Mouse (Mus musculus): ENCODE measurements at regions not wholly inside any gene's neighbourhood (a gene's known extent, or its start where the extent isn't known, plus 50 kb on each side); places are given as distances from the start of the nearest gene placed in this dataset.

- 68% methylated on average over 5 of the region's 5 CpGs for WGBS
- peak overlapping the region; percentile 81 for H3K27ac ChIP-seq (ENCODE audit: low read length)
- ATAC-seq (ENCODE audit: insufficient read depth, low FRiP score), result no peak
Measured at GRCm38 (mm10) chr3:56438900-56439299, 255.4 kb upstream of the Nbea start.

DNA sequence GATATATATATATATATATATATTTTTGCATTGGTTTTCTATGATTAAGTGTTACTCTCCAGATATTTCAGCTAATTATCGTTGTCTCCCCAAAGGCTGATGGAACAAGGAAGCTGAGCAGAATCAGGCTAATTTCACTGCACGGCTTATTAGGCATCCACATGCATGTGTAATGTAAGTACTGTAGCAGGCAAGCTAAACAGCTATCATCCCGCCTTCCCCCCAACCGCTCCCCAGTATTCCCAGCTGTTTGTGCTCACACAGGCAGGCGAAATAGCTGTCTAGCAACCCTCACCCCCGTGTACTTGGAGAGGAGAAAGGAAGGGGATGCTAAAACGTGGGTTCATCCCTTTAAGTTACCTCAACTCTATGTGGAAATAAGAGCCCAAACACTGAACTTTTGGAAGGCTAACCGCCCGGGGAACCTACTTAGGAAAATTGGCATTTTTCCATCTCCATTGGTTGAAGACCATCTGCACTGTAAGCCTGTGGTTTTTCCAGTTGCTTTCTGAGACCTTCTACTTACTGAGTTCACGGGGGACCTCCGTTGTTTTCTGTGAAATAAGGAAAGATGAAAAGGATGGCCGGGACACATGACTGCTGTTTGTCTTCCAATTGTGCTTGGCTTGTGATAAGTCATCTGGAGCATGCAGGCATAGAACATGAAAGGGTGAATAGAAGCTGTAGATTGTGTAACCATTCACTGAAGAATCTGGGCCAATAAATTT lies 254.7 kb upstream of the Nbea start:
- peak; percentile 74; the same call in 1 of the 2 replicates for ATAC-seq (ENCODE audit: insufficient read depth, low FRiP score)
- Histone ChIP-seq H3K36me3 (ENCODE audit: control insufficient read depth, insufficient read depth, low read length) (no peaks in the 10 kb centered on the region), H3K4me2 (ENCODE audit: low read depth, low read length) (0 out of 2 replicates have a peak overlapping the region, but pooled peaks have one; percentile 4), H3K4me3 (replicated peaks; ENCODE audit: low read length) (no peak overlapping the region), H3K27me3 (ENCODE audit: control insufficient read depth, insufficient read depth, low read length) (no peaks in the 10 kb centered on the region), H3K27ac (ENCODE audit: low read length) (peak overlapping the region; percentile 81), H3K9me3 (replicated peaks; ENCODE audit: control insufficient read depth, low read length) (no peaks in the 10 kb centered on the region), H3K4me1 (ENCODE audit: control insufficient read depth, insufficient read depth, low read length) (0 out of 2 replicates have a peak, but pooled peaks cover 2% of the 10 kb centered on the region), H3K9ac (ENCODE audit: low read length) (no peak overlapping the region)
- WGBS, result 39% methylated on average over 12 of the region's 12 CpGs

More at GRCm38 (mm10) chr3:56438900-56439299, 255.4 kb upstream of the Nbea start:
- H3K4me3 ChIP-seq (replicated peaks; ENCODE audit: low read length), result no peak overlapping the region
- H3K36me3 ChIP-seq (ENCODE audit: control insufficient read depth, insufficient read depth, low read length), result no peaks in the 10 kb centered on the region
- no peak overlapping the region for H3K9ac ChIP-seq (ENCODE audit: low read length)
- no peak overlapping the region for H3K4me2 ChIP-seq (ENCODE audit: low read depth, low read length)
- no peaks in the 10 kb centered on the region for H3K9me3 ChIP-seq (replicated peaks; ENCODE audit: control insufficient read depth, low read length)
- no peaks in the 10 kb centered on the region for H3K27me3 ChIP-seq (ENCODE audit: control insufficient read depth, insufficient read depth, low read length)
- 0 out of 2 replicates have a peak, but pooled peaks cover 2% of the 10 kb centered on the region for H3K4me1 ChIP-seq (ENCODE audit: control insufficient read depth, insufficient read depth, low read length)

DNA sequence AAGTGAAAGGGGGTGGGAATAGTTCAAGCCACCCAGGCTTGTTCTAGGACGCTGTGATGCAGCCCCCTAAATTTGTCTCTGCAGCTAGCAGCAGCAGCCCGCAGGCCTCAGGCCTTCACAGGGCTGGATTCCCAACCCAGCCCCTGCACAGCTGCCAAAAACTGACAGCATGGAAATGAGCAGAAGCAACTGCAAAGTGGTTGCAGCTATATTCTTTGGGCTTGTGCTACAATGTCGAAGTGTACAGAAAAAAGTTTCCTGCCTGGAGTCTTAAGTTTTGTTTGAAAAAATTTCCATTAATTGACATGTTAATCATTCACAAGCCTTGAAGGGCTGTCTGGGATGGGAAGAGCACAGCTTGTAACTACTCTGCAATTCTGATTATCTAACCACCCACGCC lies 253.6 kb upstream of the Nbea start:
- H3K36me3 ChIP-seq (ENCODE audit: control insufficient read depth, insufficient read depth, low read length), result no peaks in the 10 kb centered on the region
- H3K4me3 ChIP-seq (replicated peaks; ENCODE audit: low read length), result no peak overlapping the region
- no peak overlapping the region for H3K9ac ChIP-seq (ENCODE audit: low read length)
- H3K27ac ChIP-seq (ENCODE audit: low read length), result peak overlapping the region; percentile 70
- 0 out of 2 replicates have a peak, but pooled peaks cover 2% of the 10 kb centered on the region for H3K4me1 ChIP-seq (ENCODE audit: control insufficient read depth, insufficient read depth, low read length)
- WGBS, result 26% methylated on average over 4 of the region's 4 CpGs
- ATAC-seq (ENCODE audit: insufficient read depth, low FRiP score), result peak; percentile 80
- no peaks in the 10 kb centered on the region for H3K27me3 ChIP-seq (ENCODE audit: control insufficient read depth, insufficient read depth, low read length)
- no peak overlapping the region for H3K4me2 ChIP-seq (ENCODE audit: low read depth, low read length)
- no peaks in the 10 kb centered on the region for H3K9me3 ChIP-seq (replicated peaks; ENCODE audit: control insufficient read depth, low read length)

GRCm38 (mm10) chr3:56433495-56433894 lies 250.0 kb upstream of the Nbea start:
- no peak overlapping the region for H3K4me3 ChIP-seq (replicated peaks; ENCODE audit: low read length)
- 46% methylated on average over 1 of the region's 1 CpGs for WGBS
- no peak for ATAC-seq (ENCODE audit: insufficient read depth, low FRiP score)
- no peak overlapping the region for H3K4me2 ChIP-seq (ENCODE audit: low read depth, low read length)
- no peaks in the 10 kb centered on the region for H3K9me3 ChIP-seq (replicated peaks; ENCODE audit: control insufficient read depth, low read length)
- 0 out of 2 replicates have a peak, but pooled peaks cover 2% of the 10 kb centered on the region for H3K4me1 ChIP-seq (ENCODE audit: control insufficient read depth, insufficient read depth, low read length)
- H3K9ac ChIP-seq (ENCODE audit: low read length), result no peak overlapping the region
- no peak overlapping the region for H3K27ac ChIP-seq (ENCODE audit: low read length)
- H3K36me3 ChIP-seq (ENCODE audit: control insufficient read depth, insufficient read depth, low read length), result no peaks in the 10 kb centered on the region
- no peaks in the 10 kb centered on the region for H3K27me3 ChIP-seq (ENCODE audit: control insufficient read depth, insufficient read depth, low read length)

- H3K4me1 ChIP-seq (ENCODE audit: control insufficient read depth, insufficient read depth, low read length), result no peaks in the 10 kb centered on the region
- H3K4me2 ChIP-seq (ENCODE audit: low read depth, low read length), result no peak overlapping the region
- H3K9ac ChIP-seq (ENCODE audit: low read length), result no peak overlapping the region
- H3K9me3 ChIP-seq (replicated peaks; ENCODE audit: control insufficient read depth, low read length), result no peaks in the 10 kb centered on the region
- H3K4me3 ChIP-seq (replicated peaks; ENCODE audit: low read length), result no peak overlapping the region
- ATAC-seq (ENCODE audit: insufficient read depth, low FRiP score), result no peak; the same call in 1 of the 2 replicates
- 37% methylated on average over 1 of the region's 1 CpGs for WGBS
- H3K36me3 ChIP-seq (ENCODE audit: control insufficient read depth, insufficient read depth, low read length), result no peaks in the 10 kb centered on the region
- no peak overlapping the region for H3K27ac ChIP-seq (ENCODE audit: low read length)
- H3K27me3 ChIP-seq (ENCODE audit: control insufficient read depth, insufficient read depth, low read length), result no peaks in the 10 kb centered on the region
Measured at GRCm38 (mm10) chr3:56427201-56427600, 243.7 kb upstream of the Nbea start.

GRCm38 (mm10) chr3:56397851-56398496 lies 214.5 kb upstream of the Nbea start:
- H3K27ac ChIP-seq (ENCODE audit: low read length), result no peak overlapping the region
- no peaks in the 10 kb centered on the region for H3K27me3 ChIP-seq (ENCODE audit: control insufficient read depth, insufficient read depth, low read length)
- WGBS, result 78% methylated on average over 4 of the region's 4 CpGs
- H3K4me2 ChIP-seq (ENCODE audit: low read depth, low read length), result no peak overlapping the region
- H3K36me3 ChIP-seq (ENCODE audit: control insufficient read depth, insufficient read depth, low read length), result no peaks in the 10 kb centered on the region
- no peak overlapping the region for H3K9ac ChIP-seq (ENCODE audit: low read length)
- no peaks in the 10 kb centered on the region for H3K9me3 ChIP-seq (replicated peaks; ENCODE audit: control insufficient read depth, low read length)
- H3K4me3 ChIP-seq (replicated peaks; ENCODE audit: low read length), result no peak overlapping the region
- H3K4me1 ChIP-seq (ENCODE audit: control insufficient read depth, insufficient read depth, low read length), result no peaks in the 10 kb centered on the region
- ATAC-seq (ENCODE audit: insufficient read depth, low FRiP score), result no peak

GRCm38 (mm10) chr3:56393134-56393533 lies 209.6 kb upstream of the Nbea start:
- Histone ChIP-seq H3K4me2 (ENCODE audit: low read depth, low read length) (no peak overlapping the region), H3K36me3 (ENCODE audit: control insufficient read depth, insufficient read depth, low read length) (no peaks in the 10 kb centered on the region), H3K4me1 (ENCODE audit: control insufficient read depth, insufficient read depth, low read length) (no peaks in the 10 kb centered on the region), H3K9ac (ENCODE audit: low read length) (no peak overlapping the region), H3K27ac (ENCODE audit: low read length) (no peak overlapping the region), H3K9me3 (replicated peaks; ENCODE audit: control insufficient read depth, low read length) (no peaks in the 10 kb centered on the region), H3K4me3 (replicated peaks; ENCODE audit: low read length) (no peak overlapping the region), H3K27me3 (ENCODE audit: control insufficient read depth, insufficient read depth, low read length) (no peaks in the 10 kb centered on the region)
- no peak for ATAC-seq (ENCODE audit: insufficient read depth, low FRiP score)
- WGBS, result 49% methylated on average over 5 of the region's 5 CpGs

- Histone ChIP-seq H3K9ac (ENCODE audit: low read length) (no peak overlapping the region), H3K27ac (ENCODE audit: low read length) (no peak overlapping the region), H3K4me3 (replicated peaks; ENCODE audit: low read length) (no peak overlapping the region), H3K4me2 (ENCODE audit: low read depth, low read length) (no peak overlapping the region), H3K36me3 (ENCODE audit: control insufficient read depth, insufficient read depth, low read length) (no peaks in the 10 kb centered on the region), H3K27me3 (ENCODE audit: control insufficient read depth, insufficient read depth, low read length) (no peaks in the 10 kb centered on the region), H3K9me3 (replicated peaks; ENCODE audit: control insufficient read depth, low read length) (no peaks in the 10 kb centered on the region), H3K4me1 (ENCODE audit: control insufficient read depth, insufficient read depth, low read length) (no peaks in the 10 kb centered on the region)
- ATAC-seq (ENCODE audit: insufficient read depth, low FRiP score), result no peak
Measured at GRCm38 (mm10) chr3:56380316-56380715, 196.8 kb upstream of the Nbea start.

DNA sequence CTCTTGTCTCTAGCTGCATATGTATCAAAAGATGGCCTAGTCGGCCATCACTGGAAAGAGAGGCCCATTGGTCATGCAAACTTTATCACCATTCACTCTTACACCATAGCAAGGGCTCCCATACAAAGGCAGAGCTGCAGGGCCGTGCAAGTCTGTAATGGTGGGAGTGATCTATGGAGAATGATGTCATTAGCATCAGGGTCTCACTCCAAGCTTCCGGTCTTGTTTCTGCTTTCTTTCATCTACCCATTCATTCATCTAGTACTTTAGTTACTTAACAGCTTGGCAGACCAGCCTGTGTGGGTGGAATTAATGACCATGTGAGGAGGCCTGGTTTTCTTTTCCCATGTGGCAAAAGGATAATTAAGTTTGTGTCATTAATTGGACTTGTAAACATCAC lies 196.0 kb upstream of the Nbea start:
- no peak overlapping the region for H3K9ac ChIP-seq (ENCODE audit: low read length)
- H3K9me3 ChIP-seq (replicated peaks; ENCODE audit: control insufficient read depth, low read length), result no peaks in the 10 kb centered on the region
- H3K4me3 ChIP-seq (replicated peaks; ENCODE audit: low read length), result no peak overlapping the region
- no peaks in the 10 kb centered on the region for H3K36me3 ChIP-seq (ENCODE audit: control insufficient read depth, insufficient read depth, low read length)
- no peak overlapping the region for H3K27ac ChIP-seq (ENCODE audit: low read length)
- no peaks in the 10 kb centered on the region for H3K27me3 ChIP-seq (ENCODE audit: control insufficient read depth, insufficient read depth, low read length)
- no peak overlapping the region for H3K4me2 ChIP-seq (ENCODE audit: low read depth, low read length)
- no peaks in the 10 kb centered on the region for H3K4me1 ChIP-seq (ENCODE audit: control insufficient read depth, insufficient read depth, low read length)
- WGBS, result 62% methylated on average over 3 of the region's 3 CpGs
- no peak for ATAC-seq (ENCODE audit: insufficient read depth, low FRiP score)

All from stomach, embryonic 16.5 days (tissue).